Mouse (Mus musculus) lung, embryonic 15.5 days (tissue): ENCODE measurements at regions not wholly inside any gene's neighbourhood (a gene's known extent, or its start where the extent isn't known, plus 50 kb on each side); places are given as distances from the start of the nearest gene placed in this dataset.

Source experiments
- ATAC-seq: fragments of 200-750 bp; cut with Nextera tagmentation; 2 replicates; pipeline ENCODE4 v1.8.0; 2017; ENCODE audit warnings: moderate number of reproducible peaks, borderline replicate concordance; ENCODE audit not compliant: low FRiP score, low TSS enrichment; ENCODE audit errors: extremely low read depth
- H3K27ac ChIP-seq: fragments of 300-500 bp; sonication (generic); 2 replicates; pipeline ENCODE4 v1.5.1; 2015; ENCODE audit warnings: moderate library complexity, mild to moderate bottlenecking, inconsistent platforms
- H3K27me3 ChIP-seq: fragments of 300-500 bp; sonication (generic); 2 replicates; pipeline ENCODE4 v1.6.1; 2015; ENCODE audit warnings: inconsistent platforms
- H3K36me3 ChIP-seq: fragments of 300-500 bp; sonication (generic); 2 replicates; pipeline ENCODE4 v1.6.1; 2015; ENCODE audit warnings: inconsistent platforms
- H3K4me1 ChIP-seq: fragments of 300-500 bp; sonication (generic); 2 replicates; pipeline ENCODE4 v1.6.1; 2015; ENCODE audit warnings: inconsistent platforms
- H3K4me2 ChIP-seq: fragments of 300-500 bp; sonication (generic); 2 replicates; pipeline ENCODE4 v1.6.1; 2015; ENCODE audit warnings: inconsistent platforms, mild to moderate bottlenecking, moderate library complexity
- H3K4me3 ChIP-seq: fragments of 300-500 bp; sonication (generic); 2 replicates; pipeline ENCODE4 v1.5.1; 2015; ENCODE audit warnings: mild to moderate bottlenecking, inconsistent platforms
- H3K9ac ChIP-seq: fragments of 300-500 bp; sonication (generic); 2 replicates; pipeline ENCODE4 v1.6.1; 2015; ENCODE audit warnings: inconsistent platforms
- H3K9me3 ChIP-seq: fragments of 300-500 bp; sonication (generic); 2 replicates; pipeline ENCODE4 v1.6.1; 2016; ENCODE audit warnings: inconsistent platforms
- WGBS: fragments of 180-500 bp; shearing (Covaris S2); methylation state at CpG from one replicate; pipeline ENCODE4 v1.1.7; 2015; 5-methylcytosine and 5-hydroxymethylcytosine counted together

GRCm38 (mm10) chr6:143648501-143648900, 481.5 kb downstream of the Etnk1 start:
- no peak for ATAC-seq
- Histone ChIP-seq H3K9me3 (no peaks in the 10 kb centered on the region), H3K27me3 (no peaks in the 10 kb centered on the region), H3K9ac (no peak overlapping the region), H3K4me3 (no peak overlapping the region), H3K4me1 (no peaks in the 10 kb centered on the region), H3K27ac (no peak overlapping the region), H3K36me3 (no peaks in the 10 kb centered on the region), H3K4me2 (no peak overlapping the region)
- 77% methylated on average over 3 of the region's 3 CpGs for WGBS

GRCm38 (mm10) chr6:143656576-143656975, 489.6 kb downstream of the Etnk1 start:
- H3K27ac ChIP-seq, result no peak overlapping the region
- 67% methylated on average over 5 of the region's 5 CpGs for WGBS
- no peak for ATAC-seq
- no peaks in the 10 kb centered on the region for H3K27me3 ChIP-seq
- H3K9me3 ChIP-seq, result no peaks in the 10 kb centered on the region
- no peak overlapping the region for H3K4me3 ChIP-seq
- no peaks in the 10 kb centered on the region for H3K4me1 ChIP-seq
- no peak overlapping the region for H3K4me2 ChIP-seq
- H3K9ac ChIP-seq, result no peak overlapping the region
- H3K36me3 ChIP-seq, result no peaks in the 10 kb centered on the region

GRCm38 (mm10) chr6:143660837-143661236, 493.8 kb downstream of the Etnk1 start:
- Histone ChIP-seq H3K4me1 (no peaks in the 10 kb centered on the region), H3K9ac (no peak overlapping the region), H3K4me3 (no peak overlapping the region), H3K27me3 (no peaks in the 10 kb centered on the region), H3K9me3 (no peaks in the 10 kb centered on the region), H3K36me3 (no peaks in the 10 kb centered on the region), H3K4me2 (no peak overlapping the region), H3K27ac (no peak overlapping the region)
- 65% methylated on average over 3 of the region's 3 CpGs for WGBS
- no peak for ATAC-seq

GRCm38 (mm10) chr6:143663306-143663705, 496.3 kb downstream of the Etnk1 start:
- no peaks in the 10 kb centered on the region for H3K9me3 ChIP-seq
- no peaks in the 10 kb centered on the region for H3K36me3 ChIP-seq
- no peak overlapping the region for H3K4me3 ChIP-seq
- no peak for ATAC-seq
- no peaks in the 10 kb centered on the region for H3K27me3 ChIP-seq
- H3K27ac ChIP-seq, result no peak overlapping the region
- no peak overlapping the region for H3K4me2 ChIP-seq
- no peaks in the 10 kb centered on the region for H3K4me1 ChIP-seq
- 83% methylated on average over 7 of the region's 7 CpGs for WGBS
- no peak overlapping the region for H3K9ac ChIP-seq

- no peaks in the 10 kb centered on the region for H3K4me1 ChIP-seq
- H3K4me2 ChIP-seq, result no peak overlapping the region
- no peaks in the 10 kb centered on the region for H3K9me3 ChIP-seq
- H3K27ac ChIP-seq, result no peak overlapping the region
- H3K4me3 ChIP-seq, result no peak overlapping the region
- no peak for ATAC-seq
- no peak overlapping the region for H3K9ac ChIP-seq
- H3K36me3 ChIP-seq, result no peaks in the 10 kb centered on the region
- WGBS, result 73% methylated on average over 12 of the region's 12 CpGs
- H3K27me3 ChIP-seq, result no peaks in the 10 kb centered on the region
Observed at GRCm38 (mm10) chr6:143665374-143665773, 498.4 kb downstream of the Etnk1 start.

GRCm38 (mm10) chr6:143668551-143668950, 501.5 kb downstream of the Etnk1 start:
- 52% methylated on average over 4 of the region's 4 CpGs for WGBS
- no peak for ATAC-seq

GRCm38 (mm10) chr6:143669446-143670130, 502.6 kb downstream of the Etnk1 start:
- no peak for ATAC-seq
- Histone ChIP-seq H3K36me3 (no peaks in the 10 kb centered on the region), H3K9ac (no peak overlapping the region), H3K27ac (no peak overlapping the region), H3K27me3 (no peaks in the 10 kb centered on the region), H3K4me3 (no peak overlapping the region), H3K4me2 (no peak overlapping the region), H3K9me3 (no peaks in the 10 kb centered on the region), H3K4me1 (no peaks in the 10 kb centered on the region)
- 69% methylated on average over 3 of the region's 3 CpGs for WGBS

More at GRCm38 (mm10) chr6:143668551-143668950, 501.5 kb downstream of the Etnk1 start:
- H3K4me2 ChIP-seq, result no peak overlapping the region
- H3K4me1 ChIP-seq, result no peaks in the 10 kb centered on the region
- H3K9me3 ChIP-seq, result no peaks in the 10 kb centered on the region
- H3K27ac ChIP-seq, result no peak overlapping the region
- no peak overlapping the region for H3K4me3 ChIP-seq
- H3K36me3 ChIP-seq, result no peaks in the 10 kb centered on the region
- no peaks in the 10 kb centered on the region for H3K27me3 ChIP-seq
- no peak overlapping the region for H3K9ac ChIP-seq

GRCm38 (mm10) chr6:143690131-143690530, 523.1 kb downstream of the Etnk1 start:
- no peak overlapping the region for H3K27ac ChIP-seq
- WGBS, result 83% methylated on average over 9 of the region's 9 CpGs
- H3K9me3 ChIP-seq, result no peaks in the 10 kb centered on the region
- H3K9ac ChIP-seq, result no peak overlapping the region
- ATAC-seq, result no peak
- no peak overlapping the region for H3K4me2 ChIP-seq
- no peaks in the 10 kb centered on the region for H3K27me3 ChIP-seq
- no peak overlapping the region for H3K4me3 ChIP-seq
- no peaks in the 10 kb centered on the region for H3K4me1 ChIP-seq
- H3K36me3 ChIP-seq, result no peaks in the 10 kb centered on the region

GRCm38 (mm10) chr6:143690866-143691265, 523.8 kb downstream of the Etnk1 start:
- Histone ChIP-seq H3K27ac (no peak overlapping the region), H3K9me3 (no peaks in the 10 kb centered on the region), H3K9ac (no peak overlapping the region), H3K4me2 (no peak overlapping the region), H3K4me1 (no peaks in the 10 kb centered on the region), H3K36me3 (no peaks in the 10 kb centered on the region), H3K27me3 (no peaks in the 10 kb centered on the region), H3K4me3 (no peak overlapping the region)
- ATAC-seq, result no peak
- WGBS, result 37% methylated on average over 6 of the region's 6 CpGs

GRCm38 (mm10) chr6:143697997-143698396, 531.0 kb downstream of the Etnk1 start:
- Histone ChIP-seq H3K4me2 (no peak overlapping the region), H3K27me3 (no peaks in the 10 kb centered on the region)

GRCm38 (mm10) chr6:143703984-143704383, 537.0 kb downstream of the Etnk1 start:
- Histone ChIP-seq H3K9ac (no peak overlapping the region), H3K4me2 (no peak overlapping the region), H3K27me3 (no peaks in the 10 kb centered on the region), H3K9me3 (no peaks in the 10 kb centered on the region), H3K36me3 (no peaks in the 10 kb centered on the region), H3K27ac (no peak overlapping the region), H3K4me3 (no peak overlapping the region), H3K4me1 (no peaks in the 10 kb centered on the region)
- 78% methylated on average over 8 of the region's 8 CpGs for whole genome bisulfite sequencing
- ATAC-seq, result no peak

More at GRCm38 (mm10) chr6:143697997-143698396, 531.0 kb downstream of the Etnk1 start:
- H3K9ac ChIP-seq, result no peak overlapping the region
- WGBS, result 54% methylated on average over 6 of the region's 6 CpGs
- H3K27ac ChIP-seq, result no peak overlapping the region
- H3K4me1 ChIP-seq, result no peaks in the 10 kb centered on the region
- H3K4me3 ChIP-seq, result no peak overlapping the region
- no peaks in the 10 kb centered on the region for H3K9me3 ChIP-seq
- ATAC-seq, result no peak
- H3K36me3 ChIP-seq, result no peaks in the 10 kb centered on the region

GRCm38 (mm10) chr6:143706451-143706850, 539.4 kb downstream of the Etnk1 start:
- no peak overlapping the region for H3K27ac ChIP-seq
- no peaks in the 10 kb centered on the region for H3K4me1 ChIP-seq
- H3K36me3 ChIP-seq, result no peaks in the 10 kb centered on the region
- no peaks in the 10 kb centered on the region for H3K27me3 ChIP-seq
- no peak overlapping the region for H3K4me3 ChIP-seq
- H3K9me3 ChIP-seq, result no peaks in the 10 kb centered on the region
- WGBS, result 62% methylated on average over 10 of the region's 10 CpGs
- ATAC-seq, result no peak
- H3K4me2 ChIP-seq, result no peak overlapping the region
- H3K9ac ChIP-seq, result no peak overlapping the region

GRCm38 (mm10) chr6:143714461-143714860, 547.4 kb downstream of the Etnk1 start:
- no peaks in the 10 kb centered on the region for H3K27me3 ChIP-seq
- no peak overlapping the region for H3K4me3 ChIP-seq
- H3K4me2 ChIP-seq, result no peak overlapping the region
- no peaks in the 10 kb centered on the region for H3K36me3 ChIP-seq
- H3K9ac ChIP-seq, result no peak overlapping the region
- no peaks in the 10 kb centered on the region for H3K4me1 ChIP-seq
- no peak for ATAC-seq
- no peaks in the 10 kb centered on the region for H3K9me3 ChIP-seq
- 67% methylated on average over 10 of the region's 10 CpGs for WGBS
- no peak overlapping the region for H3K27ac ChIP-seq
